Mouse (Mus musculus) CD4-positive, CD25-positive, alpha-beta regulatory T cell, adult 2 months (primary cell): Measurements from ENCODE around the gene Dpf1.

Experiments used
- DNase-seq: peaks from one replicate; pipeline ENCODE4 v3.0.0-alpha.2; 2012; ENCODE audit warnings: low read depth, low spot score

The Dpf1 gene

DNA sequence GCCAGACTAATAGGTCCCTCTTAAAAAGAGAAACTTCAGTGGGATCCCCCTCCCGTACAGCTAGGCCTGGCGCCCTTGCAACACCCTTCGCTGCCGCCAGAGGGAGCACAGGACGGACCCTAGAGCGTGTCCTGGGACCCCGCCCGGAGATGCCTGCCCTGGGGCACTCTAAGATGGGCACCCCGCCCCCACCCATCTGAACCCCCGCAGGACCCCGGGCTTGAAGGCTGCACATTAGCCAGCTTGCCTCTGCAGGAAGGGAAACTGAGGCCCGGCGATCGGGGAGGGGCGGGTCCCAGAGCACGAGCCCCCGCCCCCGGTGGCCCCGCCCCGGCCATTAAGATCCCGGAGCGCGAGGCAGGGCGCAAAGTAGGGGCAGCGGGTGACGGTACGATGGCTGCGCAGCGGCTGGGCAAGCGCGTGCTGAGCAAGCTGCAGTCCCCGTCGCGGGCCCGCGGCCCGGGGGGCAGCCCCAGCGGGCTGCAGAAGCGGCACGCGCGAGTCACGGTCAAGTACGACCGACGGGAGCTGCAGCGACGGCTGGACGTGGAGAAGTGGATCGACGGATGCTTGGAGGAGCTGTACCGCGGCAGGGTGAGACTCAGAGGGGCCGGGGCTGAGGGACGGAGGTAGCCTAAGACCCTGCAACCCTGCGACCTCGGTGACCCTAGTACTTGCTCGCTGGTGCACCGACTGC is 14.7 kb upstream of the Dpf1 start, which contains the start of gene Ppp1r14a:
Gene Ppp1r14a, plus strand, starts transcription at position 367 of the 697 bp plus-strand sequence.
- DNase-seq = peak; percentile 76

DNA sequence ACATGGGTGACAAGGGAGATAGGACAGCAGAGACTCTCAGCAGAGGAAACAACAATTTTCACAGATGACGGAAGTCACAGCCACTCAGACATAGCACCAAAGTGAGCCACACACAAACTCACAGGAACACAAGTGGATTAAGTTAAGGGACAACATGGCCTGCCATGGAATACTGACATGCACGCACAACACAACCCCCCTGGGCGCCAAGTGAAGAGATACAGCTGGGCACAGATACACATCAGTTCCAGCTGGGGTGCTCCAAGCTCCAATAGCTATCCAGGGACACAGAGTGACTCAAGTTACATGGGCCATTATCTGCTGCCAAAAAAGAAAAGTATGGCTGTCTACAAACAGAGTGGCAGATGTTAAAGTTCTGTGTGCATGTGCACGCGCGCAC is 13.9 kb upstream of the Dpf1 start:
- DNase-seq = no peak

GRCm38 (mm10) chr7:29290691-29291485 is 12.9 kb upstream of the Dpf1 start:
- DNase-seq = no peak

DNA sequence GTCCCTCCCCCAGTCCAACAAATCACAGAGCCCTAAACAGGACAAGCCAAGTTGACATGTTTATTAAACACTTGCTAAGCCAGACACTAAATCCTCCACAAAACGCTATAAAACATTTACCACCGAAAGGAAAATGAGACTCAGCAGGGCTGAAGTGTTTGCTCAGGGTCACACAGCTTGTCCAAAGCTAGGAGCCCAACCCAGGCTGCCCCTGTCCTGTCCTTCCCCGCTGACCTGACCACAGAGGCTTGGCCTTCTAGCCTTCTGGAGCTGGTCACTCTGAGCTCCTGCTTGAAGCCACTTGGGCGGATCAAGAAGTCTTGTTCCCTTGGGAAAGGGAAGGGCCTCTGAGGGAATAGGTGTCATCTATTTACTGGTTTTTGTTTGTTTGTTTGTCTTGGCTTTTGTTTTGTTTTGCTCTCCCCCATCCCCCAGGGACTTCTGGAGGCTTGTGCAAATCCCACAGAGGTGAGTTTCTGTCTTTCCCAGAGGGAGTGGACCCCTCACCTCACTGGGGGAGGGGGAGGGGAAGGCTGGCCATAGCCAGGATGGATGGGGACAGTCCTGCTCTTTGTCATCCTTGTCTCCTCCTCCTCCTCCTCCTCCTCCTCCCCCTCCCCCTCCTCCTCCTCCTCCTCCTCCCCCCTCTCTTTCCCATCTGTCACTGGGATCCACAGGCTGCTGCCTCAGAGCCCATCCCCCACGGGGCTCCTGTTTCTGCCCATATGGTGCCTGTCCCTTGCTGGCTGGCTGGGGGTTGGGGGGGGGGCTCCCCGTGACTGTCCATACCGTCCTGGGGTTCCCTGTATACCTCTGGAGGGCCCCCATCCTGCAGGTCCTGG is 11.9 kb upstream of the Dpf1 start:
- DNase-seq = no peak

DNA sequence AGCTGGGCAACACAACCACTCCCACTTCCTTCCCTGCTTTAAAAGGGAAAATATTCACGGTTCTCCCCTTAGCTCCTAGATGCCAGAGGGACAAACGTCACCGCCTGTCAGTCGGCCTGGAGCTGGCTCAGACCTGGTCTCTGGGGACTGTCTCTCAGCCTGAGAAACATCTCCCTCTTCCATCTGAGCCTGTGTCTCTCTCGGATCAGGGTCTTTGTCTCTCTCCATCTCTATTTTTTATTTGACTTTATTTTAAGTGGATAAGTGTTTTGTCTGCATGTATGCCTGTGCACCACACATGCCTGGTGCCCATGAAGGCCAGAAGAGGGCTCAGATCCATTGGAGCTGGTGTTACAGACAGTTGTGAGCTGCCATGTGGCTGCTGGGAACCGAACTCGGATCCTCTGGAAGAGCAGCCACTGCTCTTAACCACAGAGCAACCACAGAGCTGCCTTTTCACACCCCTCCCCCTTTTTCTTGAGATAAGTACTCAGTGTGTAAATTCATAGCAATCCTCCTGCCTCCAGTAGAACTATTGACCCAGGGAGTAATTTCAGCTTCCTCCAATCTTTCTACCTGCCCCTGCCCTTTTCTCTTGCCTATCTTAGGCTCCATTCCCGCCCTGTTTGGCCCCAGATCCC is 11.2 kb upstream of the Dpf1 start:
- DNase-seq = no peak

DNA sequence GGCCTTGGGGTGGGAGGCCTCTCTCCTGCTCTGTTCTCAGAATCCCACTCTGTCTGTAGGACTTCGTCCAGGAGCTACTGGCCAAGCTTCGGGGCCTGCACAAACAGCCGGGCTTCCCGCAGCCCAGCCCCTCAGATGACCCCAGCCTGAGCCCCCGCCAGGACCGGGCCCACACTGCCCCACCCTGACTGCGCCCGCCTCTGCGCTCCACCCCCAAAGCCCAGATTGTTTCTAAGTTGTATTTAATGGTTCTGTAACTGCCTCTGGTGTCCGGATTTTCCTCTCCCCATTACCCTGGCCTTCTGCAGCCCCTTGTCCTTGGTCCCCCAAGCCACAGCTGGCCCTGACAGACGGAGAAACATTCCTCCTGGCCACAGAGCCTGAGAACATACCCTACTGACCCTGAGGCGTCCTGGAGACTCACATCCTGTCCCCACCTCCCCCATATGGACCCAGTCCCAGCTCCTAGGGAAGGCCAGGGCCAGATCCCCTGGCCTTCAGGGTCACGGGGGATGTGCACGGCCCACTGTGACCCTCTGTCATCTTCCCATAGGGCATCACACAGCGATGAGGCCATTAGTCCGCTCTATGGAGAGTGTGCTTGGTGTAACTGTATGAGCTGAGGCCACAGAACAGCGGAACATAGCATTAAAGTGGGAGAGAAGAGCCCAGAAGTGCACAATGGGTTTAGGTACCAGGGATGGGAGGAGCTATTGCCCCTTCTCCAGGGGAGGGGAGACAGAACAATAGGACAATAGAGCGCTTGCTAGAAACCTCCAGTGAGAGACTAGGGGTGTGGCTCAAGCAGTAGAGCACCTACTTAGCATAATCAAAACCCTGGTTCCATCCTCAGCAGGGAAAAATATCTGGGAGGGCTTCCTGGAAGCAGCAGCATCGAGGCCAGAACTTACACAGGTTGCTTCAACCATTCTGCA is 10.4 kb upstream of the Dpf1 start:
- DNase-seq = no peak

DNA sequence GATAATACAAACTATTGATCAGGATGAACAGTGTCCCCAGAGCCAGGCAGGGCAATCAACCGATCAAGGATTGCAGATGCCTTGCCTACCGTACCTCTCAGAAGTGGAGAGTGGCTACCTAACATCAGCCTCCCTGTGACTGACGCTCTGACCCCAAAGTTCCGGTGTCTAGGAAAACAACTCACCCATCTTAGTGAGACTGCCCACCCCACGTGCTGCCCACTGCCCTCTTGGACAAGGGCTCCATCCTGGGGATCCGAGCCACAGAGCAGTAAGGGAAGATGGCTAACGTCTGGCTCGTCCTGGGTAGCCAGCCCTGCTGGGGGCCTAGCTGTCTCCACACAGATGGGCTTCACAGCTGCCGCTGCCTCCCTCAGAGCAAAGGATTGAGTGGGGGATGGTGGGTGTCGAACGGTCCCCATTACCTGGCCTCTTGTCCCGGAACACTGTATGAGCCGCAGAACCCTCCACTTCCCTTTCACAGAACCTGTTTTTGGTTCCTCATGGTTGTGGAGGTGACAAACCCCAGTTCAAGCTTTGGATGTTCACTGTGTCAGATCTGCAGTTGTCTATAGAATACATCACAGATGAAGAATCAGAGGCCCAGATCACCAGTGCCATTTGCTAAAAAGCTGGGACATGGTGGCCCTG is 9.5 kb upstream of the Dpf1 start:
- DNase-seq = no peak

GRCm38 (mm10) chr7:29295861-29296647 is 7.7 kb upstream of the Dpf1 start:
- no peak for DNase-seq

- peak; percentile 85 for DNase-seq
These were observed 6.8 kb upstream of the Dpf1 start for GRCm38 (mm10) chr7:29296998-29297397.

DNA sequence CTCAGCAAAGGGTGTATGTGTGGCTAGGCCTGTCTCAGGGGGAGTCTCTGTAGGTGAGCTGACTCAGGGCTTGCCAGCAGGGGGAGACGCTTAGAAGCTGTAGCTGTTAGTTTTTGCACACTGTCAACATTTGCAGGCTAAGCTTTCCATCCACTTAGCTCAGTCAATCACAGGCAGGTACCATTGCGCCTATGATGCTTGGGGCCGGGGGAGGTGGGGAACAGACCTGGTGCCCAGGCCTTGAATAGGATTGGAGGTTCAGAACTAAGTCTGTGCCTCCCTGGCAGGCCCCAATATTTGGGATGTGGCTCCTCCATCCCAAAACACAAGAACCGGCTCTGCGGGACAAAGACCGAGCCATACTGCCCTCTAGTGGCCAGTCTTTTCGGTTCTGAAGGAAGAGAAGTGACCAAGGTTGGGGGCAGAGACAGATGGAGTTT is 2.6 kb upstream of the Dpf1 start:
- peak; percentile 77 for DNase-seq

DNA sequence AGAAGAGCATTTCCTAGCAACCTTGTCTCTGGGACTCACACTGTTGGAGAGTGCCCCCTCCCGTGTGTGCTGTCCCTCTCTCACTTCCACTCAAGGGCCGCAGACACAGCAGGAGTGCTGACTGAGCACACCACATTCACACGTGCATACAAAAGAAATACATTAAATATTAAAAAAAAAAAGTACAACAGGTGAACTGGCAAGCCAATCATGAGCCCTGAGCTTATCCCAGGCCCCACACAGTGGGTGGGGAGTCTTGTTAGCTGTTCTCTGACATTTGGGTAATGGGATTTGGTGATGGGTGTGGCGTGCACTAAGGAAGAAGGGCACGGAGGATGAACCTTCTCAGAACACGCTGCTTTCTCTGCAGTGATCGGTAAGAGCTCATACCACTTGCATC is 1.1 kb upstream of the Dpf1 start:
- DNase-seq = no peak

GRCm38 (mm10) chr7:29304463-29305262 is 912 bp downstream of the Dpf1 start:
- no peak for DNase-seq

- DNase-seq = no peak
These were observed 1.7 kb downstream of the Dpf1 start for GRCm38 (mm10) chr7:29305263-29305988.

DNA sequence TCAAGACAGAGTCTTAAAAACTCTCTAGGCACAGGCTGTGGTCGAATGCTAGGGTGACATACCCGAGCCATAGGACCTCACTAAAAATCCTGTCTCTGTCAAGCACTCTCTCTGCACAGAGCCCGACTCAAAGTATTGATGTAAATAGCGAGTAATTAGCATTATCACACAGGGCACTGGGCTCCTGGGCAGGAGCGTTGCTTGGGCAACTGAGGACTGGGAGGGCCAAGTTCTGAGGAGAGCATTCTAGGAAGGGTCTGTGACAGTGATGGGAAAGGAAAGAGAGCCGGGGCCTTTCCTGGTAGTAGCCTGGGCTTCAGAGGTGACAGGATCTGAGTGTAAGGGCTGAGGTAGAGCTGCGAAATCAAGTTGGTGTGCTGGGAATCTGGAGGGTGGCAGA is 2.4 kb downstream of the Dpf1 start:
- DNase-seq = no peak

- DNase-seq = peak; percentile 76
These were observed 2.9 kb downstream of the Dpf1 start for GRCm38 (mm10) chr7:29306619-29307018.

GRCm38 (mm10) chr7:29307350-29308104 is 3.8 kb downstream of the Dpf1 start:
- DNase-seq = peak; percentile 75

DNA sequence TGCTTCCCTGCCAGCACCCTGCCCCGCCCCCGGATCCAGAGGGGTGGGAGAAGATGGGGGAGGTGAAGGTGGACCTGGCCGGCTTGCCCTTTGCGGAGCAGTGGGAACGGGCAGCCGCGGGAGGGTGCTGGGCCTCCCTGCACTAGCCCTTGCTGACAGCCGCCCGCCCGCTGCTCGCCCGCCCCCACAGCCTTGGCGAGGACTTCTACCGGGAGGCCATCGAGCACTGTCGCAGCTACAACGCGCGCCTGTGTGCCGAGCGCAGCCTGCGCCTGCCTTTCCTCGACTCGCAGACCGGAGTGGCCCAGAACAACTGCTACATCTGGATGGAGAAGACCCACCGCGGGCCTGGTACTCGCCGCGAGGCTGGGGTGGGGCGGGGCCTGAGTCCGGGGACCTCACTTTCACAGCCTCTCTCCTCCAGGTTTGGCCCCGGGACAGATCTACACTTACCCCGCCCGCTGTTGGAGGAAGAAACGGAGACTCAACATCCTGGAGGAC is 5.5 kb downstream of the Dpf1 start:
- DNase-seq = peak; percentile 40
